Mouse (Mus musculus) hindbrain, embryonic 14.5 days (tissue): Measurements from ENCODE around the gene Cxcr1. TPM values are rescaled to one million over a fixed set of nuclear protein-coding genes. Genes with fewer than 3 reads are reported as not detected.
"Not testable (repeated sequence)": the region's sequence is repeated elsewhere in the genome, so short reads cannot be mapped to it uniquely, and the experiment has no call there.

Source experiments
- ATAC-seq: fragments of 200-750 bp; cut with Nextera tagmentation; 2 replicates; pipeline ENCODE4 v1.8.0; 2017; ENCODE audit warnings: moderate number of reproducible peaks, mild to moderate bottlenecking, moderate TSS enrichment, moderate library complexity; ENCODE audit not compliant: low FRiP score
- DNase-seq: peaks from one replicate; pipeline ENCODE4 v3.0.0-alpha.2; 2015; ENCODE audit warnings: low spot score
- H3K27ac ChIP-seq: fragments of 300-500 bp; sonication (generic); 2 replicates; pipeline ENCODE4 v1.5.1; 2014; ENCODE audit warnings: mild to moderate bottlenecking, moderate library complexity
- H3K27me3 ChIP-seq: fragments of 300-500 bp; sonication (generic); 2 replicates; pipeline ENCODE4 v1.6.1; 2014; ENCODE audit warnings: mild to moderate bottlenecking, low read length, mixed read lengths; ENCODE audit not compliant: control insufficient read depth, insufficient read depth
- H3K36me3 ChIP-seq: fragments of 300-500 bp; sonication (generic); replicated peaks from 2 replicates; pipeline ENCODE4 v1.6.1; 2014; ENCODE audit not compliant: control insufficient read depth, insufficient read depth
- H3K4me1 ChIP-seq: fragments of 300-500 bp; sonication (generic); replicated peaks from 2 replicates; pipeline ENCODE4 v1.6.1; 2014; ENCODE audit warnings: antibody characterized with exemption, low read length, mixed read lengths; ENCODE audit not compliant: control insufficient read depth, insufficient read depth
- H3K4me2 ChIP-seq: fragments of 300-500 bp; sonication (generic); replicated peaks from 2 replicates; pipeline ENCODE4 v1.6.1; 2014; ENCODE audit warnings: mild to moderate bottlenecking, moderate library complexity
- H3K4me3 ChIP-seq: fragments of 300-500 bp; sonication (generic); replicated peaks from 2 replicates; pipeline ENCODE4 v1.5.1; 2014; ENCODE audit warnings: mild to moderate bottlenecking, low read length
- H3K9ac ChIP-seq: fragments of 300-500 bp; sonication (generic); 2 replicates; pipeline ENCODE4 v1.6.1; 2014
- H3K9me3 ChIP-seq: fragments of 300-500 bp; sonication (generic); 2 replicates; pipeline ENCODE4 v1.6.1; 2016; ENCODE audit warnings: low read length; ENCODE audit not compliant: control insufficient read depth
- WGBS: fragments of 180-500 bp; shearing (Covaris S2); extraction: QIAGEN DNeasy Blood & Tissue Kit; methylation state at CpG from one replicate; pipeline ENCODE4 v1.1.7; 2014; 5-methylcytosine and 5-hydroxymethylcytosine counted together
- polyA plus RNA-seq: library from polyadenylated mRNA; unstranded; fragments of >200 nt; fragmentation: Nextera tagmentation; extraction: Ambion mirVana; gene quantifications from 2 replicates; pipeline ENCODE4 v1.2.1, GENCODE M21; 2014

Gene Cxcr1
- polyA plus RNA-seq, 1 experiment from 2014 or later, result not detected

- Histone ChIP-seq H3K4me3 (no peak overlapping the region), H3K4me1 (no peaks in the 10 kb centered on the region), H3K36me3 (no peaks in the 10 kb centered on the region), H3K4me2 (no peak overlapping the region), H3K9ac (no peak overlapping the region), H3K27me3 (no peaks in the 10 kb centered on the region), H3K27ac (no peak overlapping the region), H3K9me3 (no peaks in the 10 kb centered on the region)
- ATAC-seq, result no peak
- DNase-seq, result no peak
- 87% methylated on average over 3 of the region's 3 CpGs for WGBS
Observed at GRCm38 (mm10) chr1:74178618-74179017, 15.8 kb downstream of the Cxcr1 start.

DNA sequence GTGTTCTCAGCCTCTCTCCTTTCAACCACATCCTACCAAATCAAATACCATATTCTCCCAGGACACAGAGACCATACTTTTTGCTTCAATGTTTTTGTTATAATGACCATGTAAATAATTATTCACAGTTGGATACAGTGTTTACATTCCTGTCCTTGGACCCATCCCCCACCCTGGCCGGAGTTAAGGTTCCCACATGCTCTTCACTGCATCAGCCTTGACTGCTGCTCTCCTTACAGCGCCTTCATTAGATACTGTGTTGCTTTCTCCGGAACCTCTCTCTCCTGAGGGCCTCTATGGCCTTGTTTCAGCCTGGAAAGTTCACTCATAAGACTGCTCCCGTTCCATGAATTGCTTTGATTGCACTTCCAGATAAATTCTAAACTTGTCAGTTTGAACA, 18.7 kb downstream of the Cxcr1 start:
- DNase-seq (no peak), ATAC-seq (no peak)
- Histone ChIP-seq H3K4me3 (no peak overlapping the region), H3K4me2 (no peak overlapping the region), H3K27me3 (no peaks in the 10 kb centered on the region), H3K9me3 (no peaks in the 10 kb centered on the region), H3K36me3 (no peaks in the 10 kb centered on the region), H3K9ac (no peak overlapping the region), H3K4me1 (no peaks in the 10 kb centered on the region), H3K27ac (no peak overlapping the region)
- WGBS, result 87% methylated on average over 4 of the region's 4 CpGs

DNA sequence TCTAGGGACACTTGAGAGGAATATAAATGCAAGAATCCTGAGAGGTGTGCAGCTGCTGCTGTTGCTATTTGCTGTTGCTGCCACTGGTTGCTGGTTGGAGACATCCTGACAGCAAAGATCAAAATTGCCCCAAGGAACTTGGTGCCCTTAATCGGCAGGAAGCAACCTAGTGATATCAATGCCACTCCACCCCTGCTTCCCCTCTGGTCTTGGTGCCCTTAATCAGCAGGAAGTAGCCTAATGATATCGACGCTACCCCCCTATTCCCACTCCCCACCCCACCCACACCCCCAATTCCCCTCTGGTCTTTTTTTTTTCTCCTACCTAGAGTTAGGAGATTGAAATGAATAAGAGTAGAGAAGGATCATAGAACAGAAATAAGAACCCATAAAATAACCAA, 21.7 kb downstream of the Cxcr1 start:
- Histone ChIP-seq H3K9me3 (no peaks in the 10 kb centered on the region), H3K9ac (no peak overlapping the region), H3K36me3 (no peaks in the 10 kb centered on the region), H3K27ac (no peak overlapping the region), H3K4me3 (no peak overlapping the region), H3K4me2 (no peak overlapping the region), H3K27me3 (no peaks in the 10 kb centered on the region), H3K4me1 (no peaks in the 10 kb centered on the region)
- no peak for DNase-seq
- no peak for ATAC-seq
- 90% methylated on average over 3 of the region's 3 CpGs for WGBS

DNA sequence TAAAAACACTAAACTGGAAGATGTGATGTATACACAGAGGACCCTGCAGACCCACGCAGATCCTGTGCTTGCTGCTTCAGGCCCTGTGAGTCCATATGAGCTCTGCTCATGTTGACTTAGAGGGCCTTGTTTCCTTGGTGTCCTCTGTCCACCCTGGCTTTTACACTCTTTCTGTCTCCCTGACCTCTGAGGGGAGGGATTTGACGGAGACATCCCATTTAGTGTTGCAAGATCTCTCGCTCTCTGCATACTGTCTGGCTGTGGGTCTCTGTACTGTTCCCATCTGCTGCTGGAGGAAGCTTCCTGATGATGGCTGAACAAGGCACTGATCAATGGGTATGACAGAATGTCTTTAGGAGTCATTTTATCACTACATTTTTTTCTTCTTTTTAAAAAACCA, 24.7 kb downstream of the Cxcr1 start:
- 83% methylated on average over 3 of the region's 3 CpGs for WGBS
- Histone ChIP-seq H3K9ac (no peak overlapping the region), H3K9me3 (no peaks in the 10 kb centered on the region), H3K4me3 (no peak overlapping the region), H3K27me3 (no peaks in the 10 kb centered on the region), H3K4me2 (no peak overlapping the region), H3K27ac (no peak overlapping the region), H3K4me1 (no peaks in the 10 kb centered on the region), H3K36me3 (no peaks in the 10 kb centered on the region)
- ATAC-seq (no peak), DNase-seq (no peak)

DNA sequence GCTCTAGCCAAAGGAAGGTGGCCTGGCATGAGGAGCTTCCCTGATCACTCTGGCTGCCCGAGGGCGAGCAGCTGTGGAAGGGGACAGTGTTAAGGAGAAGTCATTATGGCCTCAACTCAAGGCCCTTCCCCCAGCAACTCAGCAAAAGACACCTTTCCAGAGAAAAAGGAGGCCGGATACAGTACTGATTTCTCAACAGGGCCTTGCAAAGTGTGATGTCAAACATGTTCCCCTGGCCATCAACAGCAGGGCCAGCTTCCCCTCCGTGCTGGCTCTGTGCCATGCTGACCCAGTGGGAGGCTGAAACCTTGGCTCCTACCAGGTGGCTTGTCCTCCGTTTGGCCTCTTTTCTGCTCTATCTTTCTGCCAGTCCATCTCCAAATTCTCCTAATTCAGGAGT, 27.3 kb downstream of the Cxcr1 start:
- Histone ChIP-seq H3K4me2 (no peak overlapping the region), H3K4me1 (no peaks in the 10 kb centered on the region), H3K4me3 (no peak overlapping the region), H3K27ac (no peak overlapping the region), H3K9me3 (no peaks in the 10 kb centered on the region), H3K27me3 (no peaks in the 10 kb centered on the region), H3K36me3 (no peaks in the 10 kb centered on the region), H3K9ac (no peak overlapping the region)
- DNase-seq (no peak), ATAC-seq (no peak)
- WGBS, result 79% methylated on average over 5 of the region's 5 CpGs

DNA sequence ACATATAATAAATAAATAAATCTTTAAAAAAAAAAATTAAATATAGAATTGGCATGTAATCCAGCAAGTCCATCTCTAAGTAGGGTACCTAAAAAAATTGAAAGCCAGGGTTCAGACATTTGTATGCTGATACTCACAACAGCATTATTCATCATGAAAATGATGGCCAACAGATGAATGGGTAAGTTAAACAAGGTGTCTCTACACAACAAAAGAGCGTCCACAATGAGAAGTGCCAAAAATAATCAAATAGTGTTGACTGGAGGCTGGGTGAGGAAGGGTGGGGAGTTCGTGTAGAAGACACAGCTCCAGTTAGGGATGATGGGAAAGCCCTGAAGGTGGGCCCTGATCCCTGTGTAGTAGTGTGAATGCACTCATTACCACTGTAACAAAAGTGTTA, 34.4 kb downstream of the Cxcr1 start:
- H3K4me1 ChIP-seq, result no peaks in the 10 kb centered on the region
- H3K27me3 ChIP-seq, result no peaks in the 10 kb centered on the region
- H3K9me3 ChIP-seq, result no peaks in the 10 kb centered on the region
- H3K9ac ChIP-seq, result no peak overlapping the region
- ATAC-seq, result no peak
- no peak overlapping the region for H3K4me2 ChIP-seq
- DNase-seq, result no peak
- no peak overlapping the region for H3K4me3 ChIP-seq
- no peaks in the 10 kb centered on the region for H3K36me3 ChIP-seq
- 78% methylated on average over 2 of the region's 2 CpGs for WGBS
- H3K27ac ChIP-seq, result no peak overlapping the region

GRCm38 (mm10) chr1:74159613-74160012, 34.8 kb downstream of the Cxcr1 start:
- H3K4me3 ChIP-seq, DNase-seq, H3K4me2 ChIP-seq, H3K36me3 ChIP-seq, H3K27me3 ChIP-seq, ATAC-seq, H3K9ac ChIP-seq, H3K9me3 ChIP-seq, H3K4me1 ChIP-seq, H3K27ac ChIP-seq: not testable (repeated sequence)
- 90% methylated on average over 4 of the region's 5 CpGs for WGBS

- Histone ChIP-seq H3K9me3 (no peaks in the 10 kb centered on the region), H3K36me3 (no peaks in the 10 kb centered on the region), H3K27ac (no peak overlapping the region), H3K4me2 (no peak overlapping the region), H3K9ac (no peak overlapping the region), H3K27me3 (no peaks in the 10 kb centered on the region), H3K4me3 (no peak overlapping the region), H3K4me1 (no peaks in the 10 kb centered on the region)
- WGBS, result 73% methylated on average over 14 of the region's 14 CpGs
- ATAC-seq (no peak), DNase-seq (no peak)
Observed at GRCm38 (mm10) chr1:74156381-74156910, 38.0 kb downstream of the Cxcr1 start.

GRCm38 (mm10) chr1:74155435-74156012, 38.9 kb downstream of the Cxcr1 start:
- no peaks in the 10 kb centered on the region for H3K9me3 ChIP-seq
- H3K4me2 ChIP-seq, result no peak overlapping the region
- H3K36me3 ChIP-seq, result no peaks in the 10 kb centered on the region
- no peak overlapping the region for H3K9ac ChIP-seq
- no peak for ATAC-seq
- H3K27ac ChIP-seq, result no peak overlapping the region
- no peaks in the 10 kb centered on the region for H3K4me1 ChIP-seq
- WGBS, result 94% methylated on average over 6 of the region's 6 CpGs
- DNase-seq, result no peak
- no peak overlapping the region for H3K4me3 ChIP-seq
- H3K27me3 ChIP-seq, result no peaks in the 10 kb centered on the region
